Mouse (Mus musculus) lung, postnatal 0 days (tissue): ENCODE results near the gene Nrap.

Experiments
- CTCF ChIP-seq: IDR thresholded peaks from 2 replicates; pipeline ENCODE4 v1.5.1; 2016; ENCODE audit warnings: antibody characterized with exemption, mild to moderate bottlenecking
- EP300 ChIP-seq: IDR thresholded peaks from 2 replicates; pipeline ENCODE4 v1.6.1; 2016; ENCODE audit warnings: antibody characterized with exemption, mild to moderate bottlenecking, control low read depth

GRCm38 (mm10) chr19:56289642-56290041 lies 100.2 kb downstream of the Nrap start:
- no peak for TF ChIP-seq CTCF
- TF ChIP-seq EP300 = no peak
